Mouse (Mus musculus): ENCODE data around the gene Ctla4. TPM values are rescaled to one million over a fixed set of nuclear protein-coding genes. Genes with fewer than 3 reads are reported as not detected.

Ctla4 gene
- polyA plus RNA-seq, 1 experiment from 2014 or later = not detected

Other genes with a start within 250 kb of the Ctla4 start
- gene Cd28, start 170.2 kb upstream of the Ctla4 start, polyA plus RNA-seq (2014; fragmentation: Nextera tagmentation; extraction: Ambion mirVana) = 0.15 and 0.42 TPM in 2 replicates
- 0.18 and 0.36 TPM in 2 replicates for gene Icos, start 90.9 kb downstream of the Ctla4 start, polyA plus RNA-seq (2014; fragmentation: Nextera tagmentation; extraction: Ambion mirVana)